Mouse (Mus musculus): ENCODE results near the gene Ankrd33b.

GRCm38 (mm10) chr15:31254939-31255535, 112.5 kb downstream of the Ankrd33b start:
- TF ChIP-seq CTCF (IDR thresholded peaks at IDR 0.05; ENCODE audit: borderline replicate concordance, insufficient read depth, low read length) = no peak
- TF ChIP-seq POLR2A (IDR thresholded peaks at IDR 0.05; ENCODE audit: low read depth, low read length) = no peak

All from embryonic fibroblast, embryonic 13.5 days (primary cell).